Mouse (Mus musculus): ENCODE data around the gene Spata18.

DNA sequence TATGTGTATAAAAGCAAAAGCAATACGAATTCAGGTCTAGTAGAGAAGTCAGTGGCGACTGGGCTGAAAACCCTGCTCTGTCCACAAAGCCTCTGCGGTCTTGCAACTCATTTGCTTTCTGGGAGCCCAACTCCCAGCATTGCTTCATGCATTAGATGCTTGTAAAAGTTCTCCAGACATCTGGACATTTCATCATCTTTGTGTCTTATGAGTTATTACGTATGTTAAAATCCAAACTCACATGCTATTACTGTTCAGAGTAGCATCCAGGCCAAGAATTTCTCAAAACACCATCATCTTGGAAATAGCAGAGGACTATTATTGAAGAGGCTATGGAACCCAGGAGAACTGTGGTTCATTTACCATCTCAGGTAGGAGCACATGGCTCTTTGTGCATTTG, 40.1 kb upstream of the Spata18 start:
- TF ChIP-seq CTCF (IDR thresholded peaks at IDR 0.05), result no peak
- no peak for TF ChIP-seq EP300 (IDR thresholded peaks at IDR 0.05)
